Comparison of ENCODE assay signal across 9 mouse cellular contexts in the genomic region with DNA sequence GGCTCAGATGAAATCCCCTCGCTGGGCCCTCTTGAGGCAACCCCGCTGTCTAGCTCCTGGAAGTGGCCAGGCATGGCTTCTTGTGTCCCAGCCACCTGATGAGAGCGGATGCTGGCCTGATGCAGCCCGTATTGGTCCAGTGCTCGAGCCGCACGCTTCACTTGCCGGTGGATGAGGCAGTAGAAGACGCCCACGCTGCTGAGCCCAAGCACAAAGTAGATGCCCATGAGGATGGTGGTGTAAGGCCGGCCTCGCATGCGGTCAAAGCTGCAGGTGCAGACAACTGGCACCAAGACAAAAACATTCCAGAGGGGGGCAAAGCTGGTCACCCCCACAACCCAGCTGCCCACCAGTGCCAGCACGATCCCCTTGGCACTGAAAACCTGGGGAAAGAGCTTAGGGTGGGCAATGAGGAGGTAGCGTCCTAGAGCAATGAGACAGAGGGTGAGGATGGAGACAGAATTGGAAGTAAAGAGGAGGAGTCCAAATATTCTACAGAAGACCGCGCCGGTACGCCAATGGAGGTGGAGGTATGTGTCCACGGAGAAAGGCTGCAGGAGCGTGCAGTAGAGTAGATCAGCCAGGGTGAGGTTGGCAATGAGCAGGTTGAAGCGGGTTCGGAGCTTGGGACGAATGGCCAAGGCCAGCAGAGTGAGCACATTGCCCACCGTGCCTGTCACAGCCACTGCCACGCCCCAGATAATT. TPM values are rescaled to one million over a fixed set of nuclear protein-coding genes. Genes with fewer than 3 reads are reported as not detected.
DNase-seq lines count a peak whose midpoint lies in the region; ATAC-seq and TF ChIP-seq lines count a peak whose summit lies in the region.
"Had no signal": no experiment of that assay in that cellular context is flagged by ENCODE, and none has a peak within 500 bp of the region (broad histone marks: within the 10 kb centered on the region; RNA-seq: fewer than 3 reads in every experiment).

No protein-coding gene starts in this region.

- 61% methylated on average over 26 of the region's 26 CpGs for WGBS in kidney, embryonic 14.5 days
- WGBS in embryonic facial prominence, embryonic 12.5 days = 66% methylated on average over 26 of the region's 26 CpGs
- WGBS in hindbrain, embryonic 16.5 days = 61% methylated on average over 26 of the region's 26 CpGs
- 63% methylated on average over 26 of the region's 26 CpGs for WGBS in midbrain, embryonic 14.5 days

- H3K27ac ChIP-seq in kidney, embryonic 14.5 days (ENCODE audit: low read depth, low read length) = peak overlapping the region; percentile 55; the same call in 1 of the 2 replicates
- H3K27ac ChIP-seq in embryonic facial prominence, embryonic 12.5 days = no peak overlapping the region
- no peak overlapping the region for H3K27ac ChIP-seq in hindbrain, embryonic 16.5 days (ENCODE audit: low read depth, low read length)
- H3K27ac ChIP-seq in midbrain, embryonic 14.5 days (replicated peaks; ENCODE audit: low read depth, low read length) = no peak overlapping the region
- H3K27ac ChIP-seq in gastrocnemius, adult 2 months = no peak overlapping the region
- H3K27ac ChIP-seq: hindbrain, embryonic 15.5 days had no signal

- DNase-seq in kidney, postnatal 10 days = no peak
- DNase-seq in midbrain, embryonic 14.5 days = no peak
- no peak for DNase-seq in frontal cortex, adult 2 months (ENCODE audit: extremely low spot score in 1 of 2, low spot score in 1 of 2)
- no peak for DNase-seq in gastrocnemius, adult 2 months

- H3K36me3 ChIP-seq in kidney, embryonic 14.5 days (ENCODE audit: control insufficient read depth, insufficient read depth, low read length) = no peaks in the 10 kb centered on the region
- no peaks in the 10 kb centered on the region for H3K36me3 ChIP-seq in embryonic facial prominence, embryonic 12.5 days
- no peaks in the 10 kb centered on the region for H3K36me3 ChIP-seq in hindbrain, embryonic 16.5 days (ENCODE audit: control insufficient read depth, insufficient read depth, low read length)
- no peaks in the 10 kb centered on the region for H3K36me3 ChIP-seq in midbrain, embryonic 14.5 days (ENCODE audit: control insufficient read depth, insufficient read depth, low read length)
- H3K36me3 ChIP-seq: hindbrain, embryonic 15.5 days had no signal

- no peak overlapping the region for H3K4me3 ChIP-seq in kidney, embryonic 14.5 days (ENCODE audit: low read length)
- H3K4me3 ChIP-seq in embryonic facial prominence, embryonic 12.5 days = 0 out of 2 replicates have a peak overlapping the region, but pooled peaks have one; percentile 3
- H3K4me3 ChIP-seq in hindbrain, embryonic 16.5 days (ENCODE audit: low read length) = no peak overlapping the region
- H3K4me3 ChIP-seq in midbrain, embryonic 14.5 days (replicated peaks; ENCODE audit: low read depth, low read length) = no peak overlapping the region
- H3K4me3 ChIP-seq in gastrocnemius, adult 2 months = no peak overlapping the region
- H3K4me3 ChIP-seq: hindbrain, embryonic 15.5 days had no signal

- H3K9me3 ChIP-seq in kidney, embryonic 14.5 days (ENCODE audit: control insufficient read depth, low read length) = no peaks in the 10 kb centered on the region
- no peaks in the 10 kb centered on the region for H3K9me3 ChIP-seq in embryonic facial prominence, embryonic 12.5 days
- no peaks in the 10 kb centered on the region for H3K9me3 ChIP-seq in hindbrain, embryonic 16.5 days (ENCODE audit: control insufficient read depth, low read length)
- H3K9me3 ChIP-seq in midbrain, embryonic 14.5 days (ENCODE audit: control insufficient read depth, low read length) = no peaks in the 10 kb centered on the region
- H3K9me3 ChIP-seq: hindbrain, embryonic 15.5 days had no signal

- TF ChIP-seq CTCF in gastrocnemius, adult 2 months (IDR thresholded peaks at IDR 0.05) = no peak

- H3K4me2 ChIP-seq in kidney, embryonic 14.5 days (replicated peaks; ENCODE audit: low read depth, low read length) = peak overlapping the region; percentile 31
- peak overlapping the region; percentile 30 for H3K4me2 ChIP-seq in embryonic facial prominence, embryonic 12.5 days (replicated peaks)
- no peak overlapping the region; the same call in 1 of the 2 replicates for H3K4me2 ChIP-seq in hindbrain, embryonic 16.5 days (ENCODE audit: low read length)
- H3K4me2 ChIP-seq in midbrain, embryonic 14.5 days (ENCODE audit: low read length) = peak overlapping the region; percentile 15; the same call in 1 of the 2 replicates
- H3K4me2 ChIP-seq: hindbrain, embryonic 15.5 days had no signal

- H3K9ac ChIP-seq in kidney, embryonic 14.5 days (ENCODE audit: low read depth, low read length) = peak overlapping the region; percentile 37; the same call in 1 of the 2 replicates
- H3K9ac ChIP-seq in embryonic facial prominence, embryonic 12.5 days = peak overlapping the region; percentile 34; the same call in 1 of the 2 replicates
- H3K9ac ChIP-seq in hindbrain, embryonic 16.5 days (ENCODE audit: low read depth, low read length) = peak overlapping the region; percentile 47
- H3K9ac ChIP-seq in midbrain, embryonic 14.5 days (replicated peaks; ENCODE audit: low read length) = peak overlapping the region; percentile 14; the same call in 1 of the 2 replicates
- H3K9ac ChIP-seq: hindbrain, embryonic 15.5 days had no signal

- intact Hi-C loops in gastrocnemius, adult 2 months (cut with DNase I) = loop anchor here (5.0 kb wide), 1 partner anchor 342 kb away; a partner anchor contains a TSS

- no peak for ATAC-seq in kidney, embryonic 14.5 days (ENCODE audit: low FRiP score, low TSS enrichment)
- ATAC-seq in embryonic facial prominence, embryonic 12.5 days (ENCODE audit: insufficient number of reproducible peaks, insufficient read depth, low FRiP score, low TSS enrichment) = no peak
- no peak for ATAC-seq in hindbrain, embryonic 16.5 days
- no peak for ATAC-seq in midbrain, embryonic 14.5 days (ENCODE audit: low FRiP score, low TSS enrichment)
- no peak for ATAC-seq in monocyte, adult 5-6 weeks (replicated peaks; ENCODE audit: insufficient number of reproducible peaks, low FRiP score, low TSS enrichment, poor library complexity, severe bottlenecking)

- H3K27me3 ChIP-seq in kidney, embryonic 14.5 days (ENCODE audit: control insufficient read depth, insufficient read depth, low read length) = no peaks in the 10 kb centered on the region
- peaks cover 8% of the 10 kb centered on the region; the same call in 1 of the 2 replicates for H3K27me3 ChIP-seq in embryonic facial prominence, embryonic 12.5 days
- H3K27me3 ChIP-seq in hindbrain, embryonic 16.5 days (replicated peaks; ENCODE audit: control insufficient read depth, insufficient read depth, low read length) = no peaks in the 10 kb centered on the region
- no peaks in the 10 kb centered on the region; the same call in 1 of the 2 replicates for H3K27me3 ChIP-seq in midbrain, embryonic 14.5 days (ENCODE audit: control insufficient read depth, insufficient read depth, low read length)
- H3K27me3 ChIP-seq: hindbrain, embryonic 15.5 days had no signal

- H3K4me1 ChIP-seq in kidney, embryonic 14.5 days (ENCODE audit: control insufficient read depth, insufficient read depth, low read length) = peaks cover 53% of the 10 kb centered on the region
- H3K4me1 ChIP-seq in embryonic facial prominence, embryonic 12.5 days = peaks cover 25% of the 10 kb centered on the region
- H3K4me1 ChIP-seq in hindbrain, embryonic 16.5 days (ENCODE audit: control insufficient read depth, insufficient read depth, low read depth, low read length) = peaks cover 24% of the 10 kb centered on the region
- peaks cover 28% of the 10 kb centered on the region for H3K4me1 ChIP-seq in midbrain, embryonic 14.5 days (ENCODE audit: control insufficient read depth, insufficient read depth, low read length)

RNA-seq across cellular contexts. Expression of a gene that starts 1.4 kb away (rescaled TPM):
- 0.47 and 0.69 TPM in 2 replicates for polyA plus RNA-seq in kidney, embryonic 14.5 days (2014; fragmentation: Nextera tagmentation; extraction: Ambion mirVana)
- 0.47 and 0.67 TPM in 2 replicates for polyA plus RNA-seq in embryonic facial prominence, embryonic 12.5 days (2016; fragmentation: Nextera tagmentation; extraction: Ambion mirVana)
- polyA plus RNA-seq in hindbrain, embryonic 16.5 days (2015; fragmentation: Nextera tagmentation; extraction: Ambion mirVana) = 0.34 and 0.42 TPM in 2 replicates
- 0.16 and 0.26 TPM in 2 replicates for polyA plus RNA-seq in midbrain, embryonic 14.5 days (2014; fragmentation: Nextera tagmentation; extraction: Ambion mirVana)
- 0.53 to 1.2 TPM (median 0.87 TPM) in 3 replicates for total RNA-seq in monocyte, adult 5-6 weeks (2017)
- 1.3 and 1.5 TPM in 2 replicates for polyA plus RNA-seq in frontal cortex, adult 2 months (2012; rRNA removed)
- not detected for total RNA-seq in gastrocnemius, adult 2 months (2021)

RNA-seq across cellular contexts. Expression of a gene that starts 30.9 kb away (rescaled TPM):
- 12.3 and 18.2 TPM in 2 replicates for polyA plus RNA-seq in kidney, embryonic 14.5 days (2014; fragmentation: Nextera tagmentation; extraction: Ambion mirVana)
- 12.6 and 14.5 TPM in 2 replicates for polyA plus RNA-seq in embryonic facial prominence, embryonic 12.5 days (2016; fragmentation: Nextera tagmentation; extraction: Ambion mirVana)
- polyA plus RNA-seq in hindbrain, embryonic 16.5 days (2015; fragmentation: Nextera tagmentation; extraction: Ambion mirVana) = 20.1 and 24.7 TPM in 2 replicates
- polyA plus RNA-seq in midbrain, embryonic 14.5 days (2014; fragmentation: Nextera tagmentation; extraction: Ambion mirVana) = 18.3 and 20.9 TPM in 2 replicates
- total RNA-seq in monocyte, adult 5-6 weeks (2017) = 0.85 to 3.7 TPM (median 1.7 TPM) in 3 replicates
- polyA plus RNA-seq in frontal cortex, adult 2 months (2012; rRNA removed) = 46.3 and 46.5 TPM in 2 replicates
- total RNA-seq in gastrocnemius, adult 2 months (2021) = 10 to 100 TPM in 1 of 2 experiments, 1 to 10 TPM in 1; 8.0 to 13.0 TPM

RNA-seq across cellular contexts. Expression of a gene that starts 36.5 kb away (rescaled TPM):
- 290 and 322 TPM in 2 replicates for polyA plus RNA-seq in kidney, embryonic 14.5 days (2014; fragmentation: Nextera tagmentation; extraction: Ambion mirVana)
- 257 and 268 TPM in 2 replicates for polyA plus RNA-seq in embryonic facial prominence, embryonic 12.5 days (2016; fragmentation: Nextera tagmentation; extraction: Ambion mirVana)
- 207 and 209 TPM in 2 replicates for polyA plus RNA-seq in hindbrain, embryonic 16.5 days (2015; fragmentation: Nextera tagmentation; extraction: Ambion mirVana)
- polyA plus RNA-seq in midbrain, embryonic 14.5 days (2014; fragmentation: Nextera tagmentation; extraction: Ambion mirVana) = 197 and 231 TPM in 2 replicates
- total RNA-seq in monocyte, adult 5-6 weeks (2017) = 47.5 to 52.5 TPM (median 50.3 TPM) in 3 replicates
- 141 and 146 TPM in 2 replicates for polyA plus RNA-seq in frontal cortex, adult 2 months (2012; rRNA removed)
- 10 to 100 TPM; 38.5 to 41.4 TPM for total RNA-seq in gastrocnemius, adult 2 months (2021)

RNA-seq across cellular contexts. Expression of a gene that starts 50.8 kb away (rescaled TPM):
- 3.1 and 3.9 TPM in 2 replicates for polyA plus RNA-seq in kidney, embryonic 14.5 days (2014; fragmentation: Nextera tagmentation; extraction: Ambion mirVana)
- polyA plus RNA-seq in embryonic facial prominence, embryonic 12.5 days (2016; fragmentation: Nextera tagmentation; extraction: Ambion mirVana) = 4.9 and 5.2 TPM in 2 replicates
- polyA plus RNA-seq in hindbrain, embryonic 16.5 days (2015; fragmentation: Nextera tagmentation; extraction: Ambion mirVana) = 0.65 and 0.69 TPM in 2 replicates
- polyA plus RNA-seq in midbrain, embryonic 14.5 days (2014; fragmentation: Nextera tagmentation; extraction: Ambion mirVana) = 0.49 and 0.62 TPM in 2 replicates
- total RNA-seq in monocyte, adult 5-6 weeks (2017) = 85.2 to 136 TPM (median 112 TPM) in 3 replicates
- 0.48 TPM in 1 of 2 replicates, not detected in the other for polyA plus RNA-seq in frontal cortex, adult 2 months (2012; rRNA removed)
- not detected for total RNA-seq in gastrocnemius, adult 2 months (2021)

RNA-seq across cellular contexts. Expression of a gene that starts 57.5 kb away (rescaled TPM):
- polyA plus RNA-seq in kidney, embryonic 14.5 days (2014; fragmentation: Nextera tagmentation; extraction: Ambion mirVana) = 19.6 and 37.4 TPM in 2 replicates
- 49.4 and 50.9 TPM in 2 replicates for polyA plus RNA-seq in embryonic facial prominence, embryonic 12.5 days (2016; fragmentation: Nextera tagmentation; extraction: Ambion mirVana)
- 6.3 and 8.6 TPM in 2 replicates for polyA plus RNA-seq in hindbrain, embryonic 16.5 days (2015; fragmentation: Nextera tagmentation; extraction: Ambion mirVana)
- 3.5 and 6.4 TPM in 2 replicates for polyA plus RNA-seq in midbrain, embryonic 14.5 days (2014; fragmentation: Nextera tagmentation; extraction: Ambion mirVana)
- 3.1 to 26.6 TPM (median 11.4 TPM) in 3 replicates for total RNA-seq in monocyte, adult 5-6 weeks (2017)
- polyA plus RNA-seq in frontal cortex, adult 2 months (2012; rRNA removed) = 2.2 and 2.9 TPM in 2 replicates
- 1 to 10 TPM; 5.0 to 10.0 TPM for total RNA-seq in gastrocnemius, adult 2 months (2021)
